Mouse (Mus musculus) myocyte (in vitro differentiated cells): ENCODE data around the gene Agap3.

Source experiments
- CEBPB ChIP-seq: IDR thresholded peaks from 2 replicates; pipeline ENCODE4 v1.6.1; 2011; ENCODE audit warnings: mild to moderate bottlenecking, moderate library complexity; ENCODE audit not compliant: poor library complexity, insufficient read depth, severe bottlenecking
- E2F4 ChIP-seq: IDR thresholded peaks from one replicate; pipeline ENCODE4 v1.6.1; 2011; ENCODE audit warnings: mild to moderate bottlenecking, control low read depth, moderate library complexity; ENCODE audit not compliant: insufficient read depth
- MAX ChIP-seq: IDR thresholded peaks from one replicate; pipeline ENCODE4 v1.6.1; 2011; ENCODE audit warnings: low read depth, mild to moderate bottlenecking, control low read depth
- MYOD1 ChIP-seq, 3 experiments: IDR thresholded peaks; one replicate each; pipeline ENCODE4 v1.6.1; 2011; ENCODE audit warnings: control low read depth in 2 of 3, low read depth in 2 of 3, mild to moderate bottlenecking in 2 of 3, moderate library complexity in 1 of 3; ENCODE audit not compliant: insufficient read length in 2 of 3, control insufficient read depth in 1 of 3
- MYOG ChIP-seq, 3 experiments: IDR thresholded peaks; one replicate each; pipeline ENCODE4 v1.6.1; 2011; ENCODE audit warnings: control low read depth in 2 of 3, low read depth in 2 of 3, mild to moderate bottlenecking in 2 of 3; ENCODE audit not compliant: insufficient read length in 2 of 3, control insufficient read depth in 1 of 3, insufficient read depth in 1 of 3
- POLR2A ChIP-seq: IDR thresholded peaks from one replicate; pipeline ENCODE4 v1.6.1; 2011; ENCODE audit warnings: low read depth, mild to moderate bottlenecking, control low read depth, moderate library complexity; ENCODE audit not compliant: insufficient read length
- POLR2AphosphoS2 ChIP-seq: IDR thresholded peaks from one replicate; pipeline ENCODE4 v1.6.1; 2011; ENCODE audit warnings: low read depth, control low read depth; ENCODE audit not compliant: insufficient read length
- REST ChIP-seq: IDR thresholded peaks from one replicate; pipeline ENCODE4 v1.6.1; 2011; ENCODE audit warnings: mild to moderate bottlenecking, control low read depth, moderate library complexity; ENCODE audit not compliant: insufficient read depth, insufficient read length
- SRF ChIP-seq: IDR thresholded peaks from one replicate; pipeline ENCODE4 v1.6.1; 2011; ENCODE audit warnings: low read depth; ENCODE audit not compliant: control insufficient read depth, insufficient read length
- TCF12 ChIP-seq: IDR thresholded peaks from one replicate; pipeline ENCODE4 v1.6.1; 2011; ENCODE audit warnings: mild to moderate bottlenecking, control low read depth; ENCODE audit not compliant: poor library complexity, insufficient read depth, severe bottlenecking
- TCF3 ChIP-seq: IDR thresholded peaks from one replicate; pipeline ENCODE4 v1.6.1; 2011; ENCODE audit warnings: low read depth, control low read depth; ENCODE audit not compliant: insufficient read length
- USF1 ChIP-seq: IDR thresholded peaks from one replicate; pipeline ENCODE4 v1.6.1; 2011; ENCODE audit warnings: low read depth, mild to moderate bottlenecking, control low read depth, moderate library complexity

GRCm38 (mm10) chr5:24510635-24511034, 58.7 kb downstream of the Agap3 start:
- TF ChIP-seq POLR2AphosphoS2 (no peak), E2F4 (no peak), CEBPB (no peak), POLR2A (no peak), MYOG (IDR thresholded peaks at IDR 0.05; ENCODE audit: control insufficient read depth in 1 of 3, insufficient read depth in 1 of 3, insufficient read length in 2 of 3, low read depth in 2 of 3) (no peak), USF1 (no peak), TCF12 (no peak), MYOD1 (IDR thresholded peaks at IDR 0.05; ENCODE audit: control insufficient read depth in 1 of 3, insufficient read length in 2 of 3, low read depth in 2 of 3) (no peak), TCF3 (no peak), MAX (no peak), SRF (no peak), REST (no peak)
